23 mouse cellular contexts compared by ENCODE assay signal in genomic region chr7:121658866-121659265, GRCm38 (mm10). TPM values are rescaled to one million over a fixed set of nuclear protein-coding genes. Genes with fewer than 3 reads are reported as not detected.
DNase-seq lines count a peak whose midpoint lies in the region; ATAC-seq lines count a peak whose summit lies in the region.
"Had no signal": no experiment of that assay in that cellular context is flagged by ENCODE, and none has a peak within 500 bp of the region (broad histone marks: within the 10 kb centered on the region; RNA-seq: fewer than 3 reads in every experiment).

No protein-coding gene starts in this region.

- H3K27me3 ChIP-seq in heart, embryonic 11.5 days (ENCODE audit: control insufficient read depth, insufficient read depth, low read length): no peaks in the 10 kb centered on the region
- H3K27me3 ChIP-seq: embryonic facial prominence, embryonic 12.5 days; forebrain, embryonic 13.5 days; forebrain, embryonic 15.5 days; Patski had no signal

- DNase-seq in A20 (ENCODE audit: low read depth, low spot score): peak; percentile 30
- no peak for DNase-seq in kidney, adult 18-20 months
- no peak for DNase-seq in gastrocnemius, adult 8-10 months (ENCODE audit: low spot score in 2 of 2)
- DNase-seq in yolk sac, embryonic 10.5 days (ENCODE audit: low spot score): no peak
- DNase-seq: adrenal gland, adult 8-10 months; adrenal gland, postnatal 14 days; adrenal gland, postnatal 36 days; cerebellum, adult 11-12 months; cerebellum, adult 2 months; cerebellum, adult 9-10 months; cerebellum, postnatal 10 days; cerebellum, postnatal 25 days; forebrain, postnatal 0 days had no signal

- no peak overlapping the region for H3K9ac ChIP-seq in heart, embryonic 11.5 days (ENCODE audit: low read depth, low read length)
- H3K9ac ChIP-seq: embryonic facial prominence, embryonic 12.5 days; forebrain, embryonic 13.5 days; forebrain, embryonic 15.5 days; forebrain, postnatal 0 days had no signal

- H3K4me3 ChIP-seq in heart, embryonic 11.5 days (ENCODE audit: low read depth, low read length): no peak overlapping the region
- H3K4me3 ChIP-seq: embryonic facial prominence, embryonic 10.5 days; embryonic facial prominence, embryonic 12.5 days; forebrain, embryonic 13.5 days; forebrain, embryonic 15.5 days had no signal

- H3K36me3 ChIP-seq in heart, embryonic 11.5 days (ENCODE audit: control insufficient read depth, insufficient read depth, low read length): peaks cover 10% of the 10 kb centered on the region

- ATAC-seq in granulocyte monocyte progenitor cell, adult 5-6 weeks (replicated peaks; ENCODE audit: poor library complexity, severe bottlenecking): peak; percentile 85
- ATAC-seq in megakaryocyte progenitor cell, adult 5-6 weeks (replicated peaks; ENCODE audit: poor library complexity): peak; percentile 72
- ATAC-seq in heart, embryonic 11.5 days (replicated peaks; ENCODE audit: insufficient number of reproducible peaks, low FRiP score, low TSS enrichment): no peak
- ATAC-seq: activated CD4-positive, CD25-positive, alpha-beta regulatory T cell, adult 4 months; forebrain, embryonic 13.5 days; forebrain, embryonic 15.5 days; forebrain, postnatal 0 days; Patski had no signal

- no peak overlapping the region for H3K4me2 ChIP-seq in heart, embryonic 11.5 days
- H3K4me2 ChIP-seq: embryonic facial prominence, embryonic 12.5 days; forebrain, embryonic 13.5 days; forebrain, embryonic 15.5 days had no signal

- H3K27ac ChIP-seq in heart, embryonic 11.5 days (ENCODE audit: low read depth, low read length): no peak overlapping the region
- H3K27ac ChIP-seq: embryonic facial prominence, embryonic 10.5 days; embryonic facial prominence, embryonic 12.5 days; forebrain, embryonic 13.5 days; forebrain, embryonic 15.5 days had no signal

- no peaks in the 10 kb centered on the region for H3K9me3 ChIP-seq in heart, embryonic 11.5 days (replicated peaks; ENCODE audit: control insufficient read depth, low read length)
- H3K9me3 ChIP-seq: embryonic facial prominence, embryonic 10.5 days; embryonic facial prominence, embryonic 12.5 days; forebrain, embryonic 13.5 days; forebrain, embryonic 15.5 days; G1E had no signal

- 84% methylated on average over 7 of the region's 7 CpGs for WGBS in heart, embryonic 11.5 days (ENCODE audit: insufficient replicate concordance)

- H3K4me1 ChIP-seq in heart, embryonic 11.5 days (ENCODE audit: control insufficient read depth, insufficient read depth, low read length): no peaks in the 10 kb centered on the region
- H3K4me1 ChIP-seq: embryonic facial prominence, embryonic 10.5 days; embryonic facial prominence, embryonic 12.5 days; forebrain, embryonic 13.5 days; forebrain, embryonic 15.5 days had no signal

RNA-seq across cellular contexts. Expression of gene Usp31, which starts 48.2 kb away (rescaled TPM):
- total RNA-seq in granulocyte monocyte progenitor cell, adult 5-6 weeks (2014; fragmentation: Nextera tagmentation): 10.6 and 11.3 TPM in 2 replicates
- 7.6 and 9.1 TPM in 2 replicates for total RNA-seq in granulocyte monocyte progenitor cell, adult 5-6 weeks (2017)
- 10.9 and 11.4 TPM in 2 replicates for total RNA-seq in megakaryocyte progenitor cell, adult 5-6 weeks (2015)
- total RNA-seq in megakaryocyte progenitor cell, adult 5-6 weeks (2017): 7.7 and 7.9 TPM in 2 replicates
- polyA plus RNA-seq in heart, embryonic 11.5 days (2014; fragmentation: Nextera tagmentation; extraction: Ambion mirVana): 2.2 and 2.6 TPM in 2 replicates
- 1 to 10 TPM; 5.8 to 7.8 (median 6.3) TPM for total RNA-seq in gastrocnemius, adult 8-10 months (2022)
